Mouse (Mus musculus): ENCODE measurements around the gene Klk1b26.
"Not testable (repeated sequence)": the region's sequence is repeated elsewhere in the genome, so short reads cannot be mapped to it uniquely, and the experiment has no call there.

DNA sequence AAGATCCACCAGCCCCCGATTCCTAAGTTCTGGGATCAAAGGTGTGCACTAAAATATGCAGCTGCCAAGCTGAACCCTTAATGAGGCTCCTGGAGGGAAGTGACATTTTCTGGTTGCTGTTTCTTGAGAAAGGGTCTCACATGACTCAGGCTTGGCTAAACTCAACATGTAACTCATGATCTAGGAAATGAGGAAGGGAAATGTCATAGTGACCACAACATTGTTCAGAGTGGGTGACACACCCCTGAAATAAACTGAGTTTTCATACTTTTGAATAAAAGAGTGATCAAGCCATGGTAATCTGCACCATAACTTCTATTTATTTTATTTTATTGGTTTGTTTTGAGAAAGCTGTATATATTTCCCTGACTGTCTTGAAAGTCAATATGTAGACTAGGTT is 17.1 kb upstream of the Klk1b26 start:
- not testable (repeated sequence) for TF ChIP-seq CTCF (IDR thresholded peaks at IDR 0.05; ENCODE audit: low read depth, low read length); POLR2A (IDR thresholded peaks at IDR 0.05; ENCODE audit: extremely low read depth, insufficient read depth, low read length)

Data from liver, adult 2 months (tissue).